Mouse (Mus musculus) myocyte (in vitro differentiated cells): ENCODE results near the gene Rap1b.

Experiments used
- POLR2A ChIP-seq: IDR thresholded peaks from one replicate; pipeline ENCODE4 v1.6.1; 2011; ENCODE audit warnings: low read depth, mild to moderate bottlenecking, control low read depth, moderate library complexity; ENCODE audit not compliant: insufficient read length
- USF1 ChIP-seq: IDR thresholded peaks from one replicate; pipeline ENCODE4 v1.6.1; 2011; ENCODE audit warnings: low read depth, mild to moderate bottlenecking, control low read depth, moderate library complexity

DNA sequence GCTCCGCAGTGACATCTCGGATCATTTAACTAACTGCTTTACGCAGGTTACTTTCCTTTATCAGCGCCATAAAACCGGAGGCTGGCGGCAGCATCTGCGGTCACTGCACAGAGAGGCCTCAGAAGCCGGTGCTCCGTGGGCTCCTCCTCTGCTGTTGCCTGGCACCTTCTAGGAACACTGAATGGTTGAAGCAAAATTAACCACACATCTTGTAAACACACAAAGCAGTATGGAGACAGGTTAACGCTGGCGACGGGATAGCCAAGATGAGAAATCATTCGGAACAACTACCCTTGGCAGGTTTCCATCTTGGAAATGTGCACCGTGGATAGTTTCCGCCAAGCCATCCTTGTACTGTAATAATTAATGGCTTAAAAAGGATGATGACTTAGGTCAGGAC, 43.0 kb upstream of the Rap1b start:
- no peak for TF ChIP-seq POLR2A
- no peak for TF ChIP-seq USF1
